Mouse (Mus musculus): ENCODE data around the gene Gm10226. TPM values are rescaled to one million over a fixed set of nuclear protein-coding genes. Genes with fewer than 3 reads are reported as not detected.

Gene Gm10226
- total RNA-seq, 2 experiments from 2014 or later = 7.1 TPM; not detected in 1

Other genes starting within 250 kb of the Gm10226 start
- 16.9 and 22.8 TPM in 2 replicates for gene Zfp51, start 241.5 kb upstream of the Gm10226 start, total RNA-seq (2015)
- 10.9 and 13.2 TPM in 2 replicates for gene Zfp51, start 241.5 kb upstream of the Gm10226 start, total RNA-seq (2017)
- 14.5 and 18.7 TPM in 2 replicates for gene Zfp53, start 202.9 kb upstream of the Gm10226 start, total RNA-seq (2015)
- gene Zfp53, start 202.9 kb upstream of the Gm10226 start, total RNA-seq (2017) = 11.6 and 13.9 TPM in 2 replicates
- gene Zfp52, start 156.3 kb upstream of the Gm10226 start, total RNA-seq (2015) = 32.2 and 33.6 TPM in 2 replicates
- gene Zfp52, start 156.3 kb upstream of the Gm10226 start, total RNA-seq (2017) = 25.4 and 42.3 TPM in 2 replicates
- gene Zfp948, start 124.9 kb upstream of the Gm10226 start, total RNA-seq (2015) = 4.3 TPM in 2 replicates
- gene Zfp948, start 124.9 kb upstream of the Gm10226 start, total RNA-seq (2017) = 2.0 and 3.3 TPM in 2 replicates
- 6.8 and 10.6 TPM in 2 replicates for gene Zfp983, start 41.2 kb upstream of the Gm10226 start, total RNA-seq (2015)
- gene Zfp983, start 41.2 kb upstream of the Gm10226 start, total RNA-seq (2017) = 4.5 and 4.6 TPM in 2 replicates
- gene Zfp760, start 15.9 kb downstream of the Gm10226 start, total RNA-seq (2015) = 6.9 and 7.0 TPM in 2 replicates
- 5.9 and 7.8 TPM in 2 replicates for gene Zfp760, start 15.9 kb downstream of the Gm10226 start, total RNA-seq (2017)
- gene Zfp229, start 38.9 kb downstream of the Gm10226 start, total RNA-seq (2015) = 3.8 and 4.5 TPM in 2 replicates
- 5.4 TPM in 2 replicates for gene Zfp229, start 38.9 kb downstream of the Gm10226 start, total RNA-seq (2017)
- gene Zfp820, start 153.9 kb downstream of the Gm10226 start, total RNA-seq (2015) = 4.2 and 9.2 TPM in 2 replicates
- 2.5 and 3.9 TPM in 2 replicates for gene Zfp820, start 153.9 kb downstream of the Gm10226 start, total RNA-seq (2017)
- gene Zfp995, start 218.1 kb downstream of the Gm10226 start, total RNA-seq (2015) = 9.1 and 9.8 TPM in 2 replicates
- gene Zfp995, start 218.1 kb downstream of the Gm10226 start, total RNA-seq (2017) = 8.5 and 8.7 TPM in 2 replicates

All from megakaryocyte progenitor cell, adult 5-6 weeks (primary cell).